Mouse (Mus musculus): ENCODE results near the gene Hoxa10. TPM values are rescaled to one million over a fixed set of nuclear protein-coding genes. Genes with fewer than 3 reads are reported as not detected.

Hoxa10 gene
- polyA plus RNA-seq, 1 experiment: not detected

DNA sequence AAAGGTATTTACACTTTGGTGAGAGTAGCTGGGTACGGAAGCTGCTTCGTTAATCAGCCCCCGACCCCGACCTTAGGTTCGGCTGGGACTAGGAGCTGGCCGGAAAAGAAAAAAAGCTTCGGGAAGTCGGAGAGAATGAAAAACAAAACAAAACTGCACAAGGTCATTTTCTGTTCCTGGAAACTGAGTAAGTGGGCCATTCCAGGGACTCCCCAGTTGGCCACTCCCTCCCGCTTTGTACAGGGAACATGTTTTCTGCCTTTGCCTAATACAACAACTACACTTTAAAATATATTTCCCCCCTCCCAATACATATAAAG lies 26.0 kb upstream of the Hoxa10 start:
- 3% methylated on average over 9 of the region's 9 CpGs for WGBS
- Histone ChIP-seq H3K4me3 (replicated peaks; ENCODE audit: insufficient read depth, low read depth, low read length) (no peak overlapping the region), H3K27me3 (ENCODE audit: control insufficient read depth, insufficient read depth, low read length) (peaks cover 27% of the 10 kb centered on the region; the same call in 1 of the 2 replicates), H3K4me1 (ENCODE audit: control insufficient read depth, insufficient read depth, low read length) (no peaks in the 10 kb centered on the region), H3K27ac (ENCODE audit: insufficient read depth, low read length) (no peak overlapping the region)
- TF ChIP-seq CTCF (IDR thresholded peaks at IDR 0.05; ENCODE audit: borderline replicate concordance, insufficient read depth, low read depth, low read length): no peak
- TF ChIP-seq POLR2A (IDR thresholded peaks at IDR 0.05; ENCODE audit: borderline replicate concordance, insufficient read depth, low read length): no peak
- no peak for DNase-seq

DNA sequence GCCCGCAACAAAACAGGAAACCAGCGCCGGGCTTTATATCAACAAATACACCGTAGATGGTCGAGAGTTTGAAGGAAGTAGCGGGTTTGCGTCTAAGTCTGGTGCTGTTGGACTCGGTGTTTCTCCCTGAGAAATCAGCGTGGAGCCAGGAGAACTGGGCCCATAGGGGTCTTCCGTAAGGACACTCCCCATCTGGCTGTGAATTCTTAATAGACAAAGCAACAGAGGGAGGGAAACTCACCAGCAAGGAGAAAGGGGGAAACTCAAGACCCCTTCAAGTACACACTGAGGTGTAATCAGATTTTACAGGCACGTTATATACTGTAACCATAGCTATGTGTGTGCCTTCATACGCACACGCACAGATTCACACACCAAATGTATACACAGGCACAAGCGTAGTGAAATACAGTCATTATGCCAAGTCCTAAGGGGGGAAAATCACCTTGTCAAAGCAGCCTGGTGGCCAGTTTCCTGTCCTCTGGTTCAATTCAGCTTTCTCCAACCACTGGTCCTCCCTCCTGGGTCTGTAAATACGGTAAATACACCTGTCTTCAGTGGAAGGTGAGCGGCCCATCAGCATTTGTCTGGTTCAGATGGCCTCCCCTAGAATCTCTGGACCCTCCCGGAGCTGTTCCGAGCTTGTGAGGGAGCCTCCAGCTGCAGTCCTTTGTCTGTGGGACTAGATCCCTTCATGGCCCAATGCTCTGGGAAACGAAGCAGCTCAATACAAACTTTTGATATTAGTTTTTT lies 25.4 kb upstream of the Hoxa10 start:
- H3K27ac ChIP-seq (ENCODE audit: insufficient read depth, low read length): no peak overlapping the region
- WGBS: 5% methylated on average over 19 of the region's 19 CpGs

DNA sequence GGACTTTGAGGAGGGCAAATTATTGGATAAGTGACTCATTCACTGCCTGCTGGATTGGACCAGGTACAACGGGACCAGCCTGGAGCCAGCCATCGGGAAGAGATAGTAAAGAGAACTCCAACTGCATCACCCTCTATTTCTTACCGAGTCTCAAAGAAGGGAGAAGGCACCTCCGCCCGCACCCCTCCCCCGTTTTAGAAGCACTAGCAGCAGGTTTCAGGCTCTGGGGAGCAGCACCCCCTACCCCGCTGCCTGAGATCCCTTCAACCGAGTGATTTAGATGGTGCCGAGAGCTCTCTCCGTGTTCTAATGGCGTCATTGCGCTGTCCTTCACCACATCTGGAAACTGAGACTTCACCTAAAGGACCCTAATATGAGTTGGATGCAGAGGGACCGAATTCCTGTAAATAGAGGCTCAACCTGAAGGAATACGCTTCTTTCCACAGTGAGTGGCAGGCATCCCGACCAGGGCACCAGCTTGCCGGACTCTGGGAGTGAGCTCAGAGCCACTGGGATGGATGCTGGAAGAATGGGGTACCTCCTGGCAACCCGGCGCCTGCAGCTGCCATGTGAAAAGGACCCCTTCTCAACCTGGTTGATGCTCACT lies 24.8 kb upstream of the Hoxa10 start:
- DNase-seq: no peak
- Histone ChIP-seq H3K4me1 (ENCODE audit: control insufficient read depth, insufficient read depth, low read length) (no peaks in the 10 kb centered on the region), H3K4me3 (replicated peaks; ENCODE audit: insufficient read depth, low read depth, low read length) (no peak overlapping the region), H3K27me3 (ENCODE audit: control insufficient read depth, insufficient read depth, low read length) (peaks cover 36% of the 10 kb centered on the region; the same call in 1 of the 2 replicates), H3K27ac (ENCODE audit: insufficient read depth, low read length) (no peak overlapping the region)
- WGBS: 3% methylated on average over 18 of the region's 18 CpGs
- no peak for TF ChIP-seq CTCF (IDR thresholded peaks at IDR 0.05; ENCODE audit: borderline replicate concordance, insufficient read depth, low read depth, low read length)
- TF ChIP-seq POLR2A (IDR thresholded peaks at IDR 0.05; ENCODE audit: borderline replicate concordance, insufficient read depth, low read length): no peak

More for the DNA sequence above, 25.4 kb upstream of the Hoxa10 start:
- Histone ChIP-seq H3K4me1 (ENCODE audit: control insufficient read depth, insufficient read depth, low read length) (no peaks in the 10 kb centered on the region), H3K27me3 (ENCODE audit: control insufficient read depth, insufficient read depth, low read length) (peaks cover 30% of the 10 kb centered on the region; the same call in 1 of the 2 replicates), H3K4me3 (replicated peaks; ENCODE audit: insufficient read depth, low read depth, low read length) (no peak overlapping the region)
- no peak for DNase-seq
- TF ChIP-seq CTCF (IDR thresholded peaks at IDR 0.05; ENCODE audit: borderline replicate concordance, insufficient read depth, low read depth, low read length) (no peak), POLR2A (IDR thresholded peaks at IDR 0.05; ENCODE audit: borderline replicate concordance, insufficient read depth, low read length) (no peak)

DNA sequence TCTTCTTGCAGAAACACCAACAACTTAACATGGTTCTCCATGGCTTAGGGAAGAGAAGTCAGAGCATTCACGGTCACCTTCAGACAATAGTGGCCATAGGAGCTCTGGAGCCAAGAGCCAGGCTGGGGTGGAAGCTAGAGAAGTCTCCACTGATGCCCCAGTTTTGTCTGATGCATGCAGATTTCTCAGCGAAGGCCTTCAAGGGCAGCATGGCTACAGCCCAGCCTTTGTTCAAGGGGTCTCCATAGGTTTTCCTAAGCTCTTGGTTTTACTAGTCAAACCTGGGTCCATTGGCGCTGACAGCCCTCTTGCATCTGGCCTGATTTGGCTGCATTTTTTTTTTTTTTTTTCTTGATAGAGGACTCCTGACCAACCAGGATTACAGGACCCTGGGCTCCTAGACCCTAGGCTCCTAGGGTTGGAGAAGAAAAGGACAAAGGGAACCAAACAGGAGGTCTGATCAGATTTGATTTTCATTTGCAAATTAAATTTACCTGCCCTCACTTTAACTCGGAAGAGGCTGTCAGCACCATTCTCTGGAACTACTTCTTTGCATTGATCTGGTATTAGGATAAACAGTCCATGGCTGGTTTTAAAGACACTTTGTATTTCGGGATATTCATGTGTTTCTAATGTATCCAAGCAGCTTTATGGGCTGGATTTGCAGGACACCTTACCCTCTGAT lies 23.6 kb upstream of the Hoxa10 start:
- WGBS: 4% methylated on average over 5 of the region's 5 CpGs
- Histone ChIP-seq H3K4me1 (ENCODE audit: control insufficient read depth, insufficient read depth, low read length) (no peaks in the 10 kb centered on the region), H3K27ac (ENCODE audit: insufficient read depth, low read length) (no peak overlapping the region), H3K4me3 (replicated peaks; ENCODE audit: insufficient read depth, low read depth, low read length) (no peak overlapping the region), H3K27me3 (ENCODE audit: control insufficient read depth, insufficient read depth, low read length) (peaks cover 37% of the 10 kb centered on the region; the same call in 1 of the 2 replicates)
- TF ChIP-seq POLR2A (IDR thresholded peaks at IDR 0.05; ENCODE audit: borderline replicate concordance, insufficient read depth, low read length) (no peak), CTCF (IDR thresholded peaks at IDR 0.05; ENCODE audit: borderline replicate concordance, insufficient read depth, low read depth, low read length) (no peak)
- no peak for DNase-seq

DNA sequence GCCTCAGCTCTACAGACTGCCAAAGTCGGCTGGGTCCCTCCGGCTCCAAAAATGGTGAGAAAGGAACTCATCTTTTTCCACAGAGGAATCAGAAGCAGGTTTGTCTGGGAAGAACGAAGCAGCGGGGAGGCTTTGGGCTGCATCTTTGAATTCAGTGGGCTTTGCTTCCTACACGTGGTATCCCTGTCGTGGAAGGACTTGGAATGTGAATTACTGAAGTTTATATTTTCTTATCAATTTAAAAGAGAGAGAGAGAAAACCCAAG lies 22.6 kb upstream of the Hoxa10 start:
- Histone ChIP-seq H3K4me3 (replicated peaks; ENCODE audit: insufficient read depth, low read depth, low read length) (no peak overlapping the region), H3K27me3 (ENCODE audit: control insufficient read depth, insufficient read depth, low read length) (peaks cover 38% of the 10 kb centered on the region; the same call in 1 of the 2 replicates), H3K4me1 (ENCODE audit: control insufficient read depth, insufficient read depth, low read length) (no peaks in the 10 kb centered on the region), H3K27ac (ENCODE audit: insufficient read depth, low read length) (no peak overlapping the region)
- TF ChIP-seq CTCF (IDR thresholded peaks at IDR 0.05; ENCODE audit: borderline replicate concordance, insufficient read depth, low read depth, low read length): no peak
- TF ChIP-seq POLR2A (IDR thresholded peaks at IDR 0.05; ENCODE audit: borderline replicate concordance, insufficient read depth, low read length): no peak
- 2% methylated on average over 6 of the region's 6 CpGs for WGBS
- no peak for DNase-seq

DNA sequence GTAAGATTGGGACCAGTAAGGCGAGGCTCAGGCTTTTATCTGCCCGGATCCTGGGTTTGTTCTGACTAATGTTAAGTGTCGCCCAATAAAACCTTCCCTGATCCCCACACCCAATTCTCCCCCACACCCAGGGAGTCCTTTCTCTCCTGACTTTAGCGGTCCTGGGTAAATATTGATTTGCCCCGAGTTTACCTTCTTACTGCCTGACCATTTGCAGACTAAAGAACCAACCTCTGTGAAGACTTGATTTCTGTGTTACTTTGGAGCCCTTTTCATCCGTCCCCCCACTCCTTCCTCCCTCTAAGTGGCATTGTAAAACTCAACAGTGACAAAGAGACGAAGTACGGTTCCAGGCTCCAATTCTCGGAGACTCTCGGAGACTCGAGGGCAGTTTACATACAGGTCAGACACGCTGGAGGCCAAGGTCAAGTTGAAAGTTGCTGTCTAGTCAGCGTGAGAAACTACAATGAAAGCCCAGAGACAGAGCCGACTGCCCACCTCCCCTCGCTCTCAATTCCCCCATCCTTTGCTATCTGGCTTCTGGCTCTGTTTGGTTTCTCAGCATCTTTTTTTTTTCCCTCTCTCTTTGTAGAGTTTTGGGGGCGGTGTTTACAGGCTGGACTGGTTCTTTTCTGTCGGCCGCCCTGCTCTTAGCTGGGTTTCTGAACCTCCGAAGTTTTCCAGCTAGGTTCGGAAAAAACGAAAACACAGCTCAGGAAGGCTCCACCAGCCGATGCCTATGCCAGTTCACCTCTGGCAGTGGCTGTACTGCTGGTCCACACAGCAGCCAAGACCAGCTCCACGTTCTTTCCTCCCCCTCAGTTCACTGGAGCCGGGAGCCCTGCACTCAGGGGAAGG lies 22.0 kb upstream of the Hoxa10 start:
- Histone ChIP-seq H3K4me1 (ENCODE audit: control insufficient read depth, insufficient read depth, low read length) (no peaks in the 10 kb centered on the region), H3K4me3 (replicated peaks; ENCODE audit: insufficient read depth, low read depth, low read length) (no peak overlapping the region), H3K27ac (ENCODE audit: insufficient read depth, low read length) (no peak overlapping the region), H3K27me3 (ENCODE audit: control insufficient read depth, insufficient read depth, low read length) (peaks cover 38% of the 10 kb centered on the region; the same call in 1 of the 2 replicates)
- no peak for TF ChIP-seq POLR2A (IDR thresholded peaks at IDR 0.05; ENCODE audit: borderline replicate concordance, insufficient read depth, low read length)
- no peak for TF ChIP-seq CTCF (IDR thresholded peaks at IDR 0.05; ENCODE audit: borderline replicate concordance, insufficient read depth, low read depth, low read length)
- 5% methylated on average over 24 of the region's 24 CpGs for WGBS
- no peak for DNase-seq

DNA sequence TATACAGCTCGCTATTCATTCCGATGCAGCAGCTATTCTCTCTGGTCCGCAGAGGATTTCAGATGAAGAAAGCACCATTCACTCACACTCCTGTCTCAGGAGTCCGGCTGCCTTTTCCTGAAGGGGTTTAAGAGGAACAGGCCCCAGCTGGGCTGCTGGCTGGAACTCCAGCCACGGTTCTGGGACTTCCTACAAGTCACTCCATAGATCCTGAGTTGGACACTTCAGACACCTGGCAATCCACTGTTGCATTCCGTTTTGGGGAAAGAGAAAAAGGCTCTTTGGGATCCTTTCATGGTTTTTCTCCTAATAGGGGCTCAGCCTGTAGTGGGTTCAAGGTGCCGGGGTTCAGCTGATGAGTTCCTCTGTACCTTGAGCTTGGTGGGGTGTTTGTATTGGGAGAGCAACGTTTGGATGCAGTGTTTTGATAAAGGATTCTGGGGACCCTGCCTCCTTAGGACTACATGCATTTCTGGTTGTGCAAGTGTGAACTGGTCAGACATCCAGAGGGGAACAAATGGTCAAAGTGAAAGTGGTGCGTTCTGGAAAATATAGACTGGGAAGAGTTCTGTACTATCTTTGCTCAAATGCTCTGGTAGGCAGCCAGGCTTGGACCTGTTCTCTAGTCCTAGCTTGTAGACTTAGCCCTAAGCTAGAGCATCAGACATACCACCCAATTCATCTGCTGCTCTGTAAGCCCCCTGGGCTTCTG lies 21.3 kb upstream of the Hoxa10 start:
- no peak for DNase-seq
- Histone ChIP-seq H3K4me1 (ENCODE audit: control insufficient read depth, insufficient read depth, low read length) (no peaks in the 10 kb centered on the region), H3K4me3 (replicated peaks; ENCODE audit: insufficient read depth, low read depth, low read length) (no peak overlapping the region), H3K27ac (ENCODE audit: insufficient read depth, low read length) (no peak overlapping the region), H3K27me3 (ENCODE audit: control insufficient read depth, insufficient read depth, low read length) (peaks cover 37% of the 10 kb centered on the region; the same call in 1 of the 2 replicates)
- 4% methylated on average over 9 of the region's 9 CpGs for WGBS
- TF ChIP-seq CTCF (IDR thresholded peaks at IDR 0.05; ENCODE audit: borderline replicate concordance, insufficient read depth, low read depth, low read length): no peak
- no peak for TF ChIP-seq POLR2A (IDR thresholded peaks at IDR 0.05; ENCODE audit: borderline replicate concordance, insufficient read depth, low read length)
